Mouse (Mus musculus): ENCODE results near the gene Tnrc6c. TPM values are rescaled to one million over a fixed set of nuclear protein-coding genes. Genes with fewer than 3 reads are reported as not detected.

Tnrc6c gene
- polyA plus RNA-seq, 1 experiment from 2014 or later = 29.7 TPM

- 88% methylated on average over 3 of the region's 3 CpGs for WGBS
- Histone ChIP-seq H3K4me1 (replicated peaks; ENCODE audit: control insufficient read depth, insufficient read depth, low read length) (peaks cover 5% of the 10 kb centered on the region), H3K4me3 (replicated peaks; ENCODE audit: low read length) (no peak overlapping the region), H3K27ac (ENCODE audit: low read length) (no peak overlapping the region), H3K27me3 (replicated peaks; ENCODE audit: control insufficient read depth, insufficient read depth, low read length) (no peaks in the 10 kb centered on the region), H3K9ac (replicated peaks; ENCODE audit: low read depth, low read length) (no peak overlapping the region), H3K4me2 (ENCODE audit: low read length) (no peak overlapping the region), H3K36me3 (ENCODE audit: control insufficient read depth, insufficient read depth) (no peaks in the 10 kb centered on the region), H3K9me3 (ENCODE audit: control insufficient read depth, low read length) (no peaks in the 10 kb centered on the region)
- no peak for ATAC-seq
These were observed 23.5 kb downstream of the Tnrc6c start for GRCm38 (mm10) chr11:117677594-117677993.

- Histone ChIP-seq H3K27ac (ENCODE audit: low read length) (no peak overlapping the region), H3K4me2 (ENCODE audit: low read length) (no peak overlapping the region), H3K36me3 (ENCODE audit: control insufficient read depth, insufficient read depth) (no peaks in the 10 kb centered on the region), H3K4me1 (replicated peaks; ENCODE audit: control insufficient read depth, insufficient read depth, low read length) (peaks cover 5% of the 10 kb centered on the region), H3K9me3 (ENCODE audit: control insufficient read depth, low read length) (no peaks in the 10 kb centered on the region), H3K27me3 (replicated peaks; ENCODE audit: control insufficient read depth, insufficient read depth, low read length) (no peaks in the 10 kb centered on the region), H3K4me3 (replicated peaks; ENCODE audit: low read length) (no peak overlapping the region), H3K9ac (replicated peaks; ENCODE audit: low read depth, low read length) (no peak overlapping the region)
- 93% methylated on average over 4 of the region's 4 CpGs for WGBS
- no peak for ATAC-seq
These were observed 24.1 kb downstream of the Tnrc6c start for GRCm38 (mm10) chr11:117678155-117678554.

GRCm38 (mm10) chr11:117678740-117679139 lies 24.7 kb downstream of the Tnrc6c start:
- H3K27ac ChIP-seq (ENCODE audit: low read length) = no peak overlapping the region
- H3K4me1 ChIP-seq (replicated peaks; ENCODE audit: control insufficient read depth, insufficient read depth, low read length) = peaks cover 5% of the 10 kb centered on the region
- no peak overlapping the region for H3K9ac ChIP-seq (replicated peaks; ENCODE audit: low read depth, low read length)
- H3K4me2 ChIP-seq (ENCODE audit: low read length) = no peak overlapping the region
- no peak for ATAC-seq
- H3K9me3 ChIP-seq (ENCODE audit: control insufficient read depth, low read length) = no peaks in the 10 kb centered on the region
- no peak overlapping the region for H3K4me3 ChIP-seq (replicated peaks; ENCODE audit: low read length)
- 58% methylated on average over 2 of the region's 2 CpGs for WGBS
- H3K36me3 ChIP-seq (ENCODE audit: control insufficient read depth, insufficient read depth) = no peaks in the 10 kb centered on the region
- no peaks in the 10 kb centered on the region for H3K27me3 ChIP-seq (replicated peaks; ENCODE audit: control insufficient read depth, insufficient read depth, low read length)

GRCm38 (mm10) chr11:117684640-117685039 lies 30.6 kb downstream of the Tnrc6c start:
- peaks cover 21% of the 10 kb centered on the region for H3K4me1 ChIP-seq (replicated peaks; ENCODE audit: control insufficient read depth, insufficient read depth, low read length)
- ATAC-seq = no peak
- H3K36me3 ChIP-seq (ENCODE audit: control insufficient read depth, insufficient read depth) = no peaks in the 10 kb centered on the region
- H3K27ac ChIP-seq (ENCODE audit: low read length) = no peak overlapping the region; the same call in 1 of the 2 replicates
- no peak overlapping the region for H3K4me3 ChIP-seq (replicated peaks; ENCODE audit: low read length)
- WGBS = 10% methylated on average over 5 of the region's 5 CpGs
- no peak overlapping the region for H3K9ac ChIP-seq (replicated peaks; ENCODE audit: low read depth, low read length)
- H3K27me3 ChIP-seq (replicated peaks; ENCODE audit: control insufficient read depth, insufficient read depth, low read length) = no peaks in the 10 kb centered on the region
- no peak overlapping the region for H3K4me2 ChIP-seq (ENCODE audit: low read length)
- no peaks in the 10 kb centered on the region for H3K9me3 ChIP-seq (ENCODE audit: control insufficient read depth, low read length)

- Histone ChIP-seq H3K27ac (ENCODE audit: low read length) (no peak overlapping the region), H3K36me3 (ENCODE audit: control insufficient read depth, insufficient read depth) (no peaks in the 10 kb centered on the region), H3K27me3 (replicated peaks; ENCODE audit: control insufficient read depth, insufficient read depth, low read length) (no peaks in the 10 kb centered on the region), H3K4me3 (replicated peaks; ENCODE audit: low read length) (no peak overlapping the region), H3K9me3 (ENCODE audit: control insufficient read depth, low read length) (no peaks in the 10 kb centered on the region), H3K9ac (replicated peaks; ENCODE audit: low read depth, low read length) (no peak overlapping the region), H3K4me2 (ENCODE audit: low read length) (no peak overlapping the region), H3K4me1 (replicated peaks; ENCODE audit: control insufficient read depth, insufficient read depth, low read length) (peaks cover 21% of the 10 kb centered on the region)
- WGBS = 52% methylated on average over 3 of the region's 3 CpGs
- ATAC-seq = no peak
These were observed 31.4 kb downstream of the Tnrc6c start for GRCm38 (mm10) chr11:117685461-117685860.

GRCm38 (mm10) chr11:117686021-117686420 lies 31.9 kb downstream of the Tnrc6c start:
- Histone ChIP-seq H3K4me1 (replicated peaks; ENCODE audit: control insufficient read depth, insufficient read depth, low read length) (peaks cover 21% of the 10 kb centered on the region), H3K9ac (replicated peaks; ENCODE audit: low read depth, low read length) (no peak overlapping the region), H3K27ac (ENCODE audit: low read length) (no peak overlapping the region), H3K36me3 (ENCODE audit: control insufficient read depth, insufficient read depth) (no peaks in the 10 kb centered on the region), H3K9me3 (ENCODE audit: control insufficient read depth, low read length) (no peaks in the 10 kb centered on the region), H3K4me2 (ENCODE audit: low read length) (no peak overlapping the region), H3K4me3 (replicated peaks; ENCODE audit: low read length) (no peak overlapping the region), H3K27me3 (replicated peaks; ENCODE audit: control insufficient read depth, insufficient read depth, low read length) (no peaks in the 10 kb centered on the region)
- 68% methylated on average over 8 of the region's 8 CpGs for WGBS
- ATAC-seq = no peak

- H3K4me1 ChIP-seq (replicated peaks; ENCODE audit: control insufficient read depth, insufficient read depth, low read length) = peaks cover 21% of the 10 kb centered on the region
- no peak for ATAC-seq
- no peak overlapping the region for H3K4me3 ChIP-seq (replicated peaks; ENCODE audit: low read length)
- H3K9me3 ChIP-seq (ENCODE audit: control insufficient read depth, low read length) = no peaks in the 10 kb centered on the region
- no peaks in the 10 kb centered on the region for H3K27me3 ChIP-seq (replicated peaks; ENCODE audit: control insufficient read depth, insufficient read depth, low read length)
- WGBS = 62% methylated on average over 2 of the region's 2 CpGs
- H3K36me3 ChIP-seq (ENCODE audit: control insufficient read depth, insufficient read depth) = no peaks in the 10 kb centered on the region
- no peak overlapping the region for H3K27ac ChIP-seq (ENCODE audit: low read length)
- no peak overlapping the region for H3K4me2 ChIP-seq (ENCODE audit: low read length)
- no peak overlapping the region for H3K9ac ChIP-seq (replicated peaks; ENCODE audit: low read depth, low read length)
These were observed 34.5 kb downstream of the Tnrc6c start for GRCm38 (mm10) chr11:117688603-117689002.

- Histone ChIP-seq H3K4me1 (replicated peaks; ENCODE audit: control insufficient read depth, insufficient read depth, low read length) (peaks cover 8% of the 10 kb centered on the region; the same call in 1 of the 2 replicates), H3K9me3 (ENCODE audit: control insufficient read depth, low read length) (no peaks in the 10 kb centered on the region), H3K9ac (replicated peaks; ENCODE audit: low read depth, low read length) (no peak overlapping the region), H3K36me3 (ENCODE audit: control insufficient read depth, insufficient read depth) (no peaks in the 10 kb centered on the region), H3K4me2 (ENCODE audit: low read length) (no peak overlapping the region), H3K4me3 (replicated peaks; ENCODE audit: low read length) (no peak overlapping the region), H3K27ac (ENCODE audit: low read length) (no peak overlapping the region), H3K27me3 (replicated peaks; ENCODE audit: control insufficient read depth, insufficient read depth, low read length) (no peaks in the 10 kb centered on the region)
- no peak for ATAC-seq
These were observed 37.2 kb downstream of the Tnrc6c start for GRCm38 (mm10) chr11:117691311-117691710.

GRCm38 (mm10) chr11:117694050-117694449 lies 40.0 kb downstream of the Tnrc6c start:
- H3K9ac ChIP-seq (replicated peaks; ENCODE audit: low read depth, low read length) = no peak overlapping the region
- no peaks in the 10 kb centered on the region for H3K36me3 ChIP-seq (ENCODE audit: control insufficient read depth, insufficient read depth)
- no peak overlapping the region for H3K27ac ChIP-seq (ENCODE audit: low read length)
- H3K4me1 ChIP-seq (replicated peaks; ENCODE audit: control insufficient read depth, insufficient read depth, low read length) = peaks cover 16% of the 10 kb centered on the region
- no peaks in the 10 kb centered on the region for H3K27me3 ChIP-seq (replicated peaks; ENCODE audit: control insufficient read depth, insufficient read depth, low read length)
- no peak overlapping the region for H3K4me3 ChIP-seq (replicated peaks; ENCODE audit: low read length)
- no peak for ATAC-seq
- no peak overlapping the region for H3K4me2 ChIP-seq (ENCODE audit: low read length)
- WGBS = 84% methylated on average over 5 of the region's 5 CpGs
- no peaks in the 10 kb centered on the region for H3K9me3 ChIP-seq (ENCODE audit: control insufficient read depth, low read length)

- no peaks in the 10 kb centered on the region for H3K36me3 ChIP-seq (ENCODE audit: control insufficient read depth, insufficient read depth)
- ATAC-seq = no peak
- no peak overlapping the region for H3K27ac ChIP-seq (ENCODE audit: low read length)
- peaks cover 19% of the 10 kb centered on the region for H3K4me1 ChIP-seq (replicated peaks; ENCODE audit: control insufficient read depth, insufficient read depth, low read length)
- H3K4me2 ChIP-seq (ENCODE audit: low read length) = no peak overlapping the region
- H3K4me3 ChIP-seq (replicated peaks; ENCODE audit: low read length) = no peak overlapping the region
- no peak overlapping the region for H3K9ac ChIP-seq (replicated peaks; ENCODE audit: low read depth, low read length)
- H3K9me3 ChIP-seq (ENCODE audit: control insufficient read depth, low read length) = no peaks in the 10 kb centered on the region
- 61% methylated on average over 6 of the region's 6 CpGs for WGBS
- no peaks in the 10 kb centered on the region for H3K27me3 ChIP-seq (replicated peaks; ENCODE audit: control insufficient read depth, insufficient read depth, low read length)
These were observed 42.5 kb downstream of the Tnrc6c start for GRCm38 (mm10) chr11:117696585-117696984.
